Mouse (Mus musculus) intestine, postnatal 0 days (tissue): ENCODE measurements around the gene Spsb3. TPM values are rescaled to one million over a fixed set of nuclear protein-coding genes. Genes with fewer than 3 reads are reported as not detected.

Source experiments
- ATAC-seq: fragments of 200-750 bp; cut with Nextera tagmentation; 2 replicates; pipeline ENCODE4 v1.8.0; 2017; ENCODE audit warnings: mild to moderate bottlenecking, moderate TSS enrichment, moderate library complexity
- H3K27ac ChIP-seq: fragments of 300-500 bp; sonication (generic); 2 replicates; pipeline ENCODE4 v1.5.1; 2014; ENCODE audit warnings: mild to moderate bottlenecking, low read depth, low read length, moderate library complexity
- H3K27me3 ChIP-seq: fragments of 300-500 bp; sonication (generic); replicated peaks from 2 replicates; pipeline ENCODE4 v1.6.1; 2014; ENCODE audit warnings: low read length, mixed read lengths; ENCODE audit not compliant: control insufficient read depth, insufficient read depth
- H3K36me3 ChIP-seq: fragments of 300-500 bp; sonication (generic); 2 replicates; pipeline ENCODE4 v1.6.1; 2014; ENCODE audit warnings: mild to moderate bottlenecking, moderate library complexity; ENCODE audit not compliant: control insufficient read depth, insufficient read depth
- H3K4me1 ChIP-seq: fragments of 300-500 bp; sonication (generic); replicated peaks from 2 replicates; pipeline ENCODE4 v1.6.1; 2014; ENCODE audit warnings: antibody characterized with exemption, low read length, mixed read lengths; ENCODE audit not compliant: control insufficient read depth, insufficient read depth
- H3K4me2 ChIP-seq: fragments of 300-500 bp; sonication (generic); replicated peaks from 2 replicates; pipeline ENCODE4 v1.6.1; 2014; ENCODE audit warnings: low read depth, mild to moderate bottlenecking, moderate library complexity
- H3K4me3 ChIP-seq: fragments of 300-500 bp; sonication (generic); 2 replicates; pipeline ENCODE4 v1.5.1; 2014; ENCODE audit warnings: low read depth, low read length
- H3K9ac ChIP-seq: fragments of 300-500 bp; sonication (generic); 2 replicates; pipeline ENCODE4 v1.6.1; 2014; ENCODE audit warnings: mild to moderate bottlenecking, low read depth, low read length
- H3K9me3 ChIP-seq: fragments of 300-500 bp; sonication (generic); 2 replicates; pipeline ENCODE4 v1.6.1; 2016; ENCODE audit warnings: mixed run types; ENCODE audit not compliant: control insufficient read depth
- CTCF ChIP-seq: sonication (generic); IDR thresholded peaks from 2 replicates; pipeline ENCODE4 v1.5.1; 2016; ENCODE audit warnings: low read depth, mild to moderate bottlenecking, control low read depth, antibody characterized with exemption, moderate library complexity
- WGBS: fragments of 180-500 bp; shearing (Covaris S2); extraction: QIAGEN DNeasy Blood & Tissue Kit; methylation state at CpG from one replicate; pipeline ENCODE4 v1.1.7; 2014; 5-methylcytosine and 5-hydroxymethylcytosine counted together
- polyA plus RNA-seq: library from polyadenylated mRNA; unstranded; fragments of >200 nt; fragmentation: Nextera tagmentation; extraction: Ambion mirVana; gene quantifications from 2 replicates; pipeline ENCODE4 v1.2.1, GENCODE M21; 2015

Spsb3 gene
- polyA plus RNA-seq, 1 experiment from 2014 or later: 43.4 TPM

DNA sequence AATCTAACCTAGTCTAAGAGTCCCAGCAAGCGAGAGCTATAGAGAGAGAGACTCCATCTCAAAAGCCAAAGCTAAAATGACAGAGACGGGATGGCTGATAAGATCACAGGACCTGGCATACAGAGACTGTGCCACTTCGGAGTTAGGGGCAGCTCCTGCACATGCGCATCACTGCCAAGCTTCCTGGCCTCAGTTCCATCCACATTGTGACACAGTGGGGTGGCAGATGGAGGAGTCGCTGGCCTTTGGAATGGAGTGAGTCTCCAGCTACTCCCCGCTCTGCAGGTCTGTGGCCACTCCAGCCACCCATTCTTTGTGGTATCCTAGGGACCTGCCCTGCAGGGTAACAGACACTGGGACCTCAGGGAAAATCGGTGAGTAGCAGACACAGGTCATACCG is 20.7 kb upstream of the Spsb3 start, which contains the start of gene Igfals:
Gene Igfals, plus strand, starts transcription at position 222 of the 400 bp plus-strand sequence.
- Histone ChIP-seq H3K4me1 (no peaks in the 10 kb centered on the region), H3K4me2 (no peak within 1 kb of the TSS), H3K27me3 (no peaks in the 10 kb centered on the region), H3K27ac (no peak within 1 kb of the TSS), H3K4me3 (no peak within 1 kb of the TSS), H3K9me3 (no peaks in the 10 kb centered on the region), H3K9ac (no peak within 1 kb of the TSS), H3K36me3 (peaks cover 58% of the 10 kb centered on the region)
- no peak for ATAC-seq
- TF ChIP-seq CTCF: no peak
- WGBS: 89% methylated on average over 8 of the region's 8 CpGs

DNA sequence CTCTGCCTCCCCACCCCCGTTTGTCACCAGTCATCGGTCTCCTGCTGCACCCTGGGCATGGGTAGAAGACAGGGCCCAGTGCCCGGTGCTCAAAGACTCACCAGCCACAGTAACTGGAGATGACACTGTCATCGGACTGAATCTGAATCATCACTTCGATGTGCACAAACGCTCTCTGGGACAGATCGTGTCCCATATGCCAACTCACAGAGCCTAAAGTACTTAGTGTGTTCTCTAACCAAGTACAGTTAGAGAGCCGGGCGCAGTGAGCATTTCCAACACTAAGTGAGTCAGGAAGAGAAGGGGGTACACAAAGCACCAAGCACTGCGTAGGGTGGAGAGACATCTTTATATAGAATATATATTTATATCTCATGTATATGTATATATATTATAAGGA is 18.5 kb upstream of the Spsb3 start:
- H3K9me3 ChIP-seq: no peaks in the 10 kb centered on the region
- H3K4me3 ChIP-seq: no peak overlapping the region
- WGBS: 93% methylated on average over 10 of the region's 10 CpGs
- no peaks in the 10 kb centered on the region for H3K4me1 ChIP-seq
- H3K9ac ChIP-seq: no peak overlapping the region
- no peak overlapping the region for H3K4me2 ChIP-seq
- peaks cover 37% of the 10 kb centered on the region for H3K36me3 ChIP-seq
- H3K27ac ChIP-seq: no peak overlapping the region
- ATAC-seq: no peak
- H3K27me3 ChIP-seq: no peaks in the 10 kb centered on the region
- TF ChIP-seq CTCF: no peak

DNA sequence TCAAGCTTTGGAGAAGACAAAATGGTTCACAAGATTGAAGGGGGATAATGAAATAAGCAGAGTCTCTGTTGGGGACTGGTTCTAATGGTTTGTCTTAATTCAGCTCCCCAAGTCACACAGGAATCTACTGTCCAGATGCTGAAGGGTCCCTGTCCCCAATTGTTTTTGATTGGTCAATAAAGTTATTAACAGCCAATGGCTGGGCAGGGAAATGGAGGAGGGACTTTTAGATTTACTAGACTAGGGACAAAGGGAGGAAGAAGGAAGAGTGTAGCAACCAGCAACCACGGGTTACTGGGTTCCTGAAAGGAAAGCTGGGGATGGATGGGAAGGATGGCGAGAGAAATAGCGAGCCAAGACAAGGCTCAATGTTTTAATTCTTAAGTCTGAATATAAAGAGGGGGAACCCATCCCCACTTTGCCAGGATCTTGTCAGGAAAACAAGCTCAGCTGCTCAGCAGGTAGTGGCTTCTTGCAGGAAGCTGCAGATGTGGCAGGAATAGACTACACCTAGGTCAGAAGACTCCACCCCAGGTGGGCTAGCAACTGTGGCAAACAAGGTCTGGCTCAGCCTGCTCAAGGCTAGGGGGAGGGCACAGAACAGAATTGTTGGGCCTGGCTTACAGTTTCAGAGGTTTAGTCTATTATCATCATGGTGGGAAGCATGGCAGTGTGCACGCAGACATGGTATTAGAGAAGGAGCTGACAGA is 12.6 kb upstream of the Spsb3 start:
- H3K4me1 ChIP-seq: 0 out of 2 replicates have a peak, but pooled peaks cover 5% of the 10 kb centered on the region
- H3K36me3 ChIP-seq: no peaks in the 10 kb centered on the region
- H3K27me3 ChIP-seq: no peaks in the 10 kb centered on the region
- no peak for ATAC-seq
- no peak overlapping the region for H3K4me2 ChIP-seq
- H3K4me3 ChIP-seq: no peak overlapping the region
- no peak overlapping the region for H3K9ac ChIP-seq
- H3K27ac ChIP-seq: no peak overlapping the region
- no peak for TF ChIP-seq CTCF
- H3K9me3 ChIP-seq: no peaks in the 10 kb centered on the region
- 59% methylated on average over 4 of the region's 4 CpGs for WGBS

DNA sequence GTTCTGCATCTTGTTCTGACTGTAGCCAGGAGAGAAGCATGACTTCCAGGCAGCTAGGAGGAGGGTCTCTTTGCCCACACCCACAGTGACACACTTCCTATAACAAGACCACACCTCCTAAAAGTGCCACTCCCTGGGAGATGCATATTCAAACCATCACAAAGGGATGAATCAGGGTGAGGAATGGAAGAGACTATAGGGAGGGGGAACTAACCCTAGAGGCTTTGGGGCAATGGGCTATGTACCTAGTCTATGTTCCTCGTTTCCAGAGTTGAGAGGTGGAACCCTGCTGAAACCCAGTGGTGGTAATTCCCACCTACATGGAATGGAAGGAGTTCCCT is 12.1 kb upstream of the Spsb3 start:
- no peak for TF ChIP-seq CTCF
- H3K4me2 ChIP-seq: no peak overlapping the region
- no peak overlapping the region for H3K27ac ChIP-seq
- H3K27me3 ChIP-seq: no peaks in the 10 kb centered on the region
- 70% methylated on average over 1 of the region's 1 CpGs for WGBS
- no peak overlapping the region for H3K9ac ChIP-seq
- H3K36me3 ChIP-seq: no peaks in the 10 kb centered on the region
- H3K4me1 ChIP-seq: 0 out of 2 replicates have a peak, but pooled peaks cover 5% of the 10 kb centered on the region
- no peaks in the 10 kb centered on the region for H3K9me3 ChIP-seq
- ATAC-seq: no peak
- no peak overlapping the region for H3K4me3 ChIP-seq

DNA sequence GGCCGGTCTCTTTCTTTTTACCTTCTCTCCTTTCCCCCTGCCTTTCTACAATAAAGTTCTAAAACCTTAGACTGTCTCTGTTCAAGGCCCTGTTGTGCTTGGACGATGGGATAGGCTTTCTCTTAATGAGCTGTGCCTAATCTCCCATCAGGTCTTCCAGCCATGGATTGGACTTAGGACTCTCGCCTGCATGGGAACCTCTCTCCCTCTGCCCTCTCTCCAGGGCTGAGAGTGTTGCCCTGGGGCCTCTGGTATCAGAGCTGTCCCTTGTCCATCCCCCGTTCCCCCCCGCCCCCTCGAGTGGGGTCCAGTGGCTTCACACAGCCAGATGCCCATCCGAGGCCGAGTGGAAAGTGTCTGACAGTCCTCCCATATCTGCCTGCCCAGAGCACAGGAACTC is 11.5 kb upstream of the Spsb3 start:
- Histone ChIP-seq H3K4me1 (0 out of 2 replicates have a peak, but pooled peaks cover 5% of the 10 kb centered on the region), H3K9ac (no peak overlapping the region), H3K27me3 (no peaks in the 10 kb centered on the region), H3K27ac (peak overlapping the region; percentile 15; the same call in 1 of the 2 replicates), H3K4me3 (no peak overlapping the region), H3K9me3 (no peaks in the 10 kb centered on the region), H3K36me3 (no peaks in the 10 kb centered on the region), H3K4me2 (0 out of 2 replicates have a peak overlapping the region, but pooled peaks have one; percentile 13)
- TF ChIP-seq CTCF: no peak
- ATAC-seq: no peak
- WGBS: 56% methylated on average over 8 of the region's 8 CpGs

DNA sequence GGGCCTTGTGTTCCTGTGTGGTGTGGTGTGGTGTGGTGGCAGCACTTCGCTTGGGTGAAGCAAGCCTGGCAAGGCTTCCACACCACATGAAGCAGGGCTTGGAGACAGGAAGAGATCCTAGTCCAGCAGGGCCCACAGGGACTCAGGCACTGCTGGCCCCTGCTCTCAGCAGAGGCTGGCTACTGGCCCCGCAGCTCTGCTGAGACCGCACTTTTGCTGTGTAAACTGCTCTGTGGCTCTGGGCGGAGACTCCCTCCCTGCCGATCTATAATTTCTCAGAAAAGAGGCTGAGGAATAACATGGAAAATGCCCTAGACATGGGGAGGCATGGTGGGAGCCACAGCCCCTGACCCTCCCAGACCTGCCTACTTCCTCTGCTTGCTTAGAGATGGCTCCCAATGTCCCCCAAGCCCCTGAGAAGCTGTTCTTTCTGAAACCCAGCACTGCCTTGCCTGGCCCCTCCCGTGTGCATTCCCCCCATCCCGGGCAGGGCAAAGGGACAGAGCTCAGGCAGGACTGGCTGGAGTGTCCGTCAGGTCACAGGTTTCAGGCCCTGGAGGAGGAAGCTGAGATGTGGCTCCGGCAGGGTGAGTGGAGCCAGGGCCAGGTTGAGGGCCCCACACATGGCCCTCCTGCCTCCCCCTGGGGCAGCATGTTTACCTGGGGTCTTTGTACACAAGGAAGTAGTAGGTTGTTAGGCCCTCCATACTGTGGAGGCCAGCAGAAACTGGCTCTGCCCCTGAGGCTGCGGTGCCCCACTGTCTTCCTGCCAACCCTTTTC is 8.9 kb upstream of the Spsb3 start:
- H3K9ac ChIP-seq: peak overlapping the region; percentile 40

More for the DNA sequence above, 8.9 kb upstream of the Spsb3 start:
- Histone ChIP-seq H3K4me3 (peak overlapping the region; percentile 9; the same call in 1 of the 2 replicates), H3K9me3 (no peaks in the 10 kb centered on the region), H3K27me3 (no peaks in the 10 kb centered on the region), H3K27ac (peak overlapping the region; percentile 94), H3K36me3 (peaks cover 5% of the 10 kb centered on the region), H3K4me2 (peak overlapping the region; percentile 54), H3K4me1 (0 out of 2 replicates have a peak, but pooled peaks cover 5% of the 10 kb centered on the region)
- no peak for TF ChIP-seq CTCF
- WGBS: 31% methylated on average over 10 of the region's 10 CpGs
- peak; percentile 75 for ATAC-seq
